Mouse (Mus musculus) c-Kit-positive CD71-negative TER-119-negative erythroid progenitor cells, embryonic 14.5 days (primary cell): Measurements from ENCODE around the gene Spef2.
"Not testable (repeated sequence)": the region's sequence is repeated elsewhere in the genome, so short reads cannot be mapped to it uniquely, and the experiment has no call there.

Experiments
- DNase-seq: peaks from one replicate; pipeline ENCODE4 v3.0.0-alpha.2; 2013; ENCODE audit warnings: low read depth

Gene Spef2

GRCm38 (mm10) chr15:9748359-9749102, at the start of gene Spef2:
Gene Spef2 (minus strand): TSS chr15:9748868.
- peak; percentile 61 for DNase-seq

GRCm38 (mm10) chr15:9794131-9794530, 45.5 kb upstream of the Spef2 start:
- DNase-seq: no peak

- DNase-seq: no peak
Observed at GRCm38 (mm10) chr15:9788245-9789030, 39.8 kb upstream of the Spef2 start.

- not testable (repeated sequence) for DNase-seq
Observed at GRCm38 (mm10) chr15:9774222-9775142, 25.8 kb upstream of the Spef2 start.

- no peak for DNase-seq
Observed at GRCm38 (mm10) chr15:9768184-9768918, 19.7 kb upstream of the Spef2 start.

- DNase-seq: no peak
Observed at GRCm38 (mm10) chr15:9767034-9767433, 18.4 kb upstream of the Spef2 start.

- no peak for DNase-seq
Observed at GRCm38 (mm10) chr15:9750966-9751365, 2.3 kb upstream of the Spef2 start.

GRCm38 (mm10) chr15:9747410-9748104, 1.1 kb downstream of the Spef2 start:
- DNase-seq: no peak

- DNase-seq: no peak
Observed at GRCm38 (mm10) chr15:9742172-9742571, 6.5 kb downstream of the Spef2 start.

GRCm38 (mm10) chr15:9714574-9715458, 33.9 kb downstream of the Spef2 start:
- DNase-seq: peak; percentile 14

GRCm38 (mm10) chr15:9713707-9714106, 35.0 kb downstream of the Spef2 start:
- no peak for DNase-seq

- DNase-seq: no peak
Observed at GRCm38 (mm10) chr15:9710330-9710729, 38.3 kb downstream of the Spef2 start.

- no peak for DNase-seq
Observed at GRCm38 (mm10) chr15:9705830-9706450, 42.7 kb downstream of the Spef2 start.

GRCm38 (mm10) chr15:9701845-9702244, 46.8 kb downstream of the Spef2 start:
- no peak for DNase-seq

GRCm38 (mm10) chr15:9691721-9692120, 56.9 kb downstream of the Spef2 start:
- no peak for DNase-seq

- DNase-seq: no peak
Observed at GRCm38 (mm10) chr15:9690845-9691244, 57.8 kb downstream of the Spef2 start.

- no peak for DNase-seq
Observed at GRCm38 (mm10) chr15:9690436-9690835, 58.2 kb downstream of the Spef2 start.

GRCm38 (mm10) chr15:9683485-9683884, 65.2 kb downstream of the Spef2 start:
- DNase-seq: no peak

GRCm38 (mm10) chr15:9677343-9678036, 71.2 kb downstream of the Spef2 start:
- DNase-seq: no peak
